Mouse (Mus musculus): ENCODE measurements around the gene Emilin1. TPM values are rescaled to one million over a fixed set of nuclear protein-coding genes. Genes with fewer than 3 reads are reported as not detected.

The Emilin1 gene
- total RNA-seq, 1 experiment from 2014 or later = 31.9 TPM

Other genes starting within 250 kb of the Emilin1 start
- gene Cenpa, start 246.6 kb upstream of the Emilin1 start, total RNA-seq (2017) = 74.1 and 81.4 TPM in 2 replicates
- gene Dpysl5, start 201.8 kb upstream of the Emilin1 start, total RNA-seq (2017) = not detected in 2 replicates
- gene Mapre3, start 98.8 kb upstream of the Emilin1 start, total RNA-seq (2017) = 0.88 and 2.8 TPM in 2 replicates
- 12.0 and 17.8 TPM in 2 replicates for gene Tmem214, start 45.4 kb upstream of the Emilin1 start, total RNA-seq (2017)
- 19.3 and 25.6 TPM in 2 replicates for gene Agbl5, start 24.7 kb upstream of the Emilin1 start, total RNA-seq (2017)
- 190 and 197 TPM in 2 replicates for gene Ost4, start 5.6 kb upstream of the Emilin1 start, total RNA-seq (2017)
- 69.2 and 71.8 TPM in 2 replicates for gene Khk, start 8.0 kb downstream of the Emilin1 start, total RNA-seq (2017)
- not detected in 2 replicates for gene Cgref1, start 32.2 kb downstream of the Emilin1 start, total RNA-seq (2017)
- gene Preb, start 47.0 kb downstream of the Emilin1 start, total RNA-seq (2017) = 56.5 and 72.3 TPM in 2 replicates
- gene Tcf23, start 55.3 kb downstream of the Emilin1 start, total RNA-seq (2017) = not detected in 2 replicates
- gene Atraid, start 134.9 kb downstream of the Emilin1 start, total RNA-seq (2017) = 69.1 and 74.0 TPM in 2 replicates
- gene Slc5a6, start 135.5 kb downstream of the Emilin1 start, total RNA-seq (2017) = 5.1 and 6.7 TPM in 2 replicates
- gene Cad, start 141.4 kb downstream of the Emilin1 start, total RNA-seq (2017) = 22.2 and 33.5 TPM in 2 replicates
- not detected in 2 replicates for gene Dnajc5g, start 192.9 kb downstream of the Emilin1 start, total RNA-seq (2017)
- gene Slc30a3, start 194.8 kb downstream of the Emilin1 start, total RNA-seq (2017) = not detected in 2 replicates
- gene Trim54, start 203.3 kb downstream of the Emilin1 start, total RNA-seq (2017) = not detected in 2 replicates
- gene Ucn, start 225.4 kb downstream of the Emilin1 start, total RNA-seq (2017) = not detected in 2 replicates
- gene Mpv17, start 240.8 kb downstream of the Emilin1 start, total RNA-seq (2017) = 32.1 and 51.0 TPM in 2 replicates

Measured in hematopoietic stem cell, adult 5-6 weeks (primary cell).